Mouse (Mus musculus) kidney, postnatal 0 days (tissue): ENCODE measurements around the gene Rnft1. TPM values are rescaled to one million over a fixed set of nuclear protein-coding genes. Genes with fewer than 3 reads are reported as not detected.
A peak's percentile ranks its signal among the peaks of the same experiment; 100 is the strongest.
"Not testable (repeated sequence)": the region's sequence is repeated elsewhere in the genome, so short reads cannot be mapped to it uniquely, and the experiment has no call there.

Source experiments
- ATAC-seq: fragments of 200-750 bp; cut with Nextera tagmentation; replicated peaks from 2 replicates; pipeline ENCODE4 v1.8.0; 2017; ENCODE audit warnings: low read depth, moderate number of reproducible peaks, moderate TSS enrichment, moderate library complexity; ENCODE audit not compliant: low FRiP score
- DNase-seq: peaks from one replicate; pipeline ENCODE4 v3.0.0-alpha.2; 2016; ENCODE audit warnings: low spot score
- H3K27ac ChIP-seq: fragments of 300-500 bp; sonication (generic); 2 replicates; pipeline ENCODE4 v1.5.1; 2014; ENCODE audit warnings: mild to moderate bottlenecking
- H3K27me3 ChIP-seq: fragments of 300-500 bp; sonication (generic); 2 replicates; pipeline ENCODE4 v1.6.1; 2014; ENCODE audit warnings: low read length, mixed read lengths; ENCODE audit not compliant: insufficient read depth
- H3K36me3 ChIP-seq: fragments of 300-500 bp; sonication (generic); 2 replicates; pipeline ENCODE4 v1.6.1; 2014; ENCODE audit warnings: low read length, mixed read lengths; ENCODE audit not compliant: insufficient read depth
- H3K4me1 ChIP-seq: fragments of 300-500 bp; sonication (generic); replicated peaks from 2 replicates; pipeline ENCODE4 v1.6.1; 2014; ENCODE audit warnings: antibody characterized with exemption, low read length, mixed read lengths; ENCODE audit not compliant: insufficient read depth
- H3K4me2 ChIP-seq: fragments of 300-500 bp; sonication (generic); 2 replicates; pipeline ENCODE4 v1.6.1; 2014; ENCODE audit warnings: mild to moderate bottlenecking, low read length, moderate library complexity, mixed read lengths
- H3K4me3 ChIP-seq: fragments of 300-500 bp; sonication (generic); replicated peaks from 2 replicates; pipeline ENCODE4 v1.5.1; 2014; ENCODE audit warnings: low read depth, low read length
- H3K9ac ChIP-seq: fragments of 300-500 bp; sonication (generic); 2 replicates; pipeline ENCODE4 v1.6.1; 2014; ENCODE audit warnings: low read depth, low read length
- H3K9me3 ChIP-seq: fragments of 300-500 bp; sonication (generic); replicated peaks from 2 replicates; pipeline ENCODE4 v1.6.1; 2016; ENCODE audit warnings: low read length, inconsistent platforms, mixed read lengths
- CTCF ChIP-seq: IDR thresholded peaks from 2 replicates; pipeline ENCODE4 v1.5.1; 2016; ENCODE audit warnings: antibody characterized with exemption, low read depth, mild to moderate bottlenecking, moderate library complexity
- WGBS: fragments of 180-500 bp; shearing (Covaris S2); extraction: QIAGEN DNeasy Blood & Tissue Kit; methylation state at CpG from one replicate; pipeline ENCODE4 v1.1.7; 2014; 5-methylcytosine and 5-hydroxymethylcytosine counted together
- polyA plus RNA-seq: library from polyadenylated mRNA; unstranded; fragments of >200 nt; fragmentation: Nextera tagmentation; extraction: Ambion mirVana; gene quantifications from 2 replicates; pipeline ENCODE4 v1.2.1, GENCODE M21; 2015

Gene Rnft1
- polyA plus RNA-seq, 1 experiment from 2014 or later, result 48.3 TPM

- no peak for TF ChIP-seq CTCF
- Histone ChIP-seq H3K4me1 (no peaks in the 10 kb centered on the region), H3K9ac (no peak overlapping the region), H3K9me3 (no peaks in the 10 kb centered on the region), H3K27me3 (no peaks in the 10 kb centered on the region), H3K36me3 (peaks cover 53% of the 10 kb centered on the region), H3K4me3 (no peak overlapping the region), H3K27ac (no peak overlapping the region), H3K4me2 (no peak overlapping the region)
- DNase-seq (no peak), ATAC-seq (no peak)
- 90% methylated on average over 2 of the region's 2 CpGs for WGBS
Measured at GRCm38 (mm10) chr11:86507334-86507733, 22.9 kb downstream of the Rnft1 start.

DNA sequence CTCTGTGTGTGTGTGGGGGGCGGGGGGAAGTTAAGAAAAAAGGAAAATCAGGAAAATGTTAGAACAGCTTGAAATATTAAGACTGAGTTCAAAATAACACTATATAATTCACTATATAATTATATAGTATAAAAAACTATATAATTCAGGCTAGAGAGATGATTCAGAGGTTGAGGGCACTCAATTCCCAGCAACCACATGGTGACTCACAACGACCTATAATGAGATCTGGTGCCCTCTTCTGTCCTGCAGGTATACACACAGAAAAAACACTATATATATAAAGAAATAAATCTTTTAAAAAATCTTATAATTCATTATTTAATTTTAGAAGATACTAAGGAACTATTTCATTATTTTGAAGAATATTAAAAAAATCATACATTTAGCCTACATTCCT, 23.5 kb downstream of the Rnft1 start:
- 94% methylated on average over 2 of the region's 2 CpGs for WGBS
- Histone ChIP-seq H3K27ac (no peak overlapping the region), H3K4me2 (no peak overlapping the region), H3K27me3 (no peaks in the 10 kb centered on the region), H3K36me3 (peaks cover 50% of the 10 kb centered on the region), H3K9ac (no peak overlapping the region), H3K4me1 (no peaks in the 10 kb centered on the region), H3K4me3 (no peak overlapping the region), H3K9me3 (no peaks in the 10 kb centered on the region)
- no peak for DNase-seq
- no peak for TF ChIP-seq CTCF
- ATAC-seq, result no peak

DNA sequence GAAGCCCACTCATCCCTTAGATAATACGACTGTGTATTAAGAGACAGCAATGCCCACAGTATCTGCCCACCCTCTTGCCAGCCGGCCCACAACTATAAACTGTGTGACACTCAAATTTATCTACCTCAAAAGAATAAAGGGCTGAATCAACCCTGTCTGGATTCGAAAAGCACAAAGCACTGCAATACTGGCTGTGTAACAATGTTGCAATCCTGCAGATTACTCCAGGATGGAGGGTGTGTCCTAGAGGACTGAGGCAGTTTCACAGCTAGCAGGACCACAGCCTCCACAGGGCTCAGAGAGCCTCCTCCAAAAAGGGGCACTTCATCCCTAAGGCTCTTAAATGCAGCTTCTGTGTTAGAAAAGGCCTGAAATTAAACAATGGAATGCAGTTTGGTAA, 32.2 kb downstream of the Rnft1 start:
- Histone ChIP-seq H3K4me1 (no peaks in the 10 kb centered on the region), H3K27me3 (no peaks in the 10 kb centered on the region), H3K9ac (no peak overlapping the region), H3K4me3 (no peak overlapping the region), H3K36me3 (peaks cover 45% of the 10 kb centered on the region), H3K4me2 (no peak overlapping the region), H3K9me3 (no peaks in the 10 kb centered on the region), H3K27ac (no peak overlapping the region)
- DNase-seq (no peak), ATAC-seq (no peak)
- TF ChIP-seq CTCF, result no peak
- WGBS, result 82% methylated on average over 3 of the region's 3 CpGs

- Histone ChIP-seq H3K27ac (no peak overlapping the region), H3K9me3 (no peaks in the 10 kb centered on the region), H3K4me2 (no peak overlapping the region), H3K27me3 (no peaks in the 10 kb centered on the region), H3K9ac (no peak overlapping the region), H3K4me3 (no peak overlapping the region), H3K4me1 (no peaks in the 10 kb centered on the region), H3K36me3 (peaks cover 41% of the 10 kb centered on the region)
- no peak for TF ChIP-seq CTCF
- DNase-seq, result no peak
- 58% methylated on average over 3 of the region's 3 CpGs for WGBS
- no peak for ATAC-seq
Measured at GRCm38 (mm10) chr11:86517229-86517628, 32.8 kb downstream of the Rnft1 start.

- Histone ChIP-seq H3K36me3 (peaks cover 48% of the 10 kb centered on the region), H3K9me3 (no peaks in the 10 kb centered on the region), H3K4me3 (no peak overlapping the region), H3K9ac (no peak overlapping the region), H3K27ac (no peak overlapping the region), H3K4me2 (no peak overlapping the region), H3K4me1 (no peaks in the 10 kb centered on the region), H3K27me3 (no peaks in the 10 kb centered on the region)
- TF ChIP-seq CTCF, result no peak
- no peak for ATAC-seq
- no peak for DNase-seq
- 64% methylated on average over 7 of the region's 7 CpGs for WGBS
Measured at GRCm38 (mm10) chr11:86519751-86520150, 35.3 kb downstream of the Rnft1 start.

DNA sequence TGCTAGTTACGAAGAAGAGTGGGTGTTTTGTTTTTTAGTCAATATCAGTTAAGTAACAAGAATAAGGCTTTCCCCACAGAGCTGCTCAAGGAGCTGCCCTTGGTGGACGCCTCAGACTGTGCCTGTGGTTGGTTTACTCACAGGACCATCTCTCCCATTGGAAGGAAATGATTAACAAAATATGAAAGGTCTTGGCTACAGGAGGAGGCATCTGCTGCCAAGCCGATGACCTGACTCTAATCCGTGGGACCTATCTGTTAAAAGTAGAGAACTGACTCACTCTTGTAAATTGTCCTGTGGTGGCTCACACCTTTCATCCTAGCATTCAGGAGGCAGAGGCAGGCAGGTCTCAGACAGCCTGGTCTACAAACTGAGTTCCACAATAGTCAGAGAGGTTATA, 43.1 kb downstream of the Rnft1 start:
- Histone ChIP-seq H3K27ac (no peak overlapping the region), H3K9ac (no peak overlapping the region), H3K4me1 (no peaks in the 10 kb centered on the region), H3K9me3 (no peaks in the 10 kb centered on the region), H3K27me3 (no peaks in the 10 kb centered on the region), H3K4me3 (no peak overlapping the region), H3K36me3 (peaks cover 46% of the 10 kb centered on the region), H3K4me2 (no peak overlapping the region)
- 89% methylated on average over 4 of the region's 4 CpGs for WGBS
- no peak for ATAC-seq
- DNase-seq, result no peak
- no peak for TF ChIP-seq CTCF

- no peak overlapping the region for H3K4me2 ChIP-seq
- H3K36me3 ChIP-seq, result peaks cover 32% of the 10 kb centered on the region
- H3K27me3 ChIP-seq, result no peaks in the 10 kb centered on the region
- H3K4me3 ChIP-seq, result no peak overlapping the region
- 86% methylated on average over 1 of the region's 1 CpGs for WGBS
- no peak overlapping the region for H3K27ac ChIP-seq
- H3K4me1 ChIP-seq, result no peaks in the 10 kb centered on the region
- peak; percentile 69 for TF ChIP-seq CTCF
- no peaks in the 10 kb centered on the region for H3K9me3 ChIP-seq
- H3K9ac ChIP-seq, result no peak overlapping the region
- no peak for ATAC-seq
- peak; percentile 21 for DNase-seq
Measured at GRCm38 (mm10) chr11:86532834-86533233, 48.4 kb downstream of the Rnft1 start.

- H3K9ac ChIP-seq, H3K4me3 ChIP-seq, ATAC-seq, H3K9me3 ChIP-seq, H3K4me2 ChIP-seq, H3K27me3 ChIP-seq, H3K27ac ChIP-seq, H3K4me1 ChIP-seq, DNase-seq: not testable (repeated sequence)
- WGBS, result 94% methylated on average over 6 of the region's 6 CpGs
- peaks cover 32% of the 10 kb centered on the region for H3K36me3 ChIP-seq
Measured at GRCm38 (mm10) chr11:86533302-86533701, 48.8 kb downstream of the Rnft1 start.
